Mouse (Mus musculus): ENCODE results near the gene Mall. TPM values are rescaled to one million over a fixed set of nuclear protein-coding genes. Genes with fewer than 3 reads are reported as not detected.

The Mall gene
- polyA plus RNA-seq, 1 experiment from 2014 or later = 3.5 TPM

GRCm38 (mm10) chr2:127760014-127760413 is 30.3 kb upstream of the Mall start:
- DNase-seq (no peak), ATAC-seq (ENCODE audit: insufficient read depth) (no peak)
- no peaks in the 10 kb centered on the region for H3K27me3 ChIP-seq (ENCODE audit: insufficient read depth, low read length)
- H3K4me2 ChIP-seq = no peak overlapping the region
- H3K4me1 ChIP-seq (ENCODE audit: insufficient read depth) = no peaks in the 10 kb centered on the region
- 86% methylated on average over 6 of the region's 6 CpGs for WGBS
- H3K9me3 ChIP-seq (ENCODE audit: low read depth, low read length) = no peaks in the 10 kb centered on the region
- no peak for TF ChIP-seq CTCF (IDR thresholded peaks at IDR 0.05; ENCODE audit: low read depth)
- no peak overlapping the region for H3K4me3 ChIP-seq (ENCODE audit: low read depth, low read length)
- H3K9ac ChIP-seq = no peak overlapping the region
- peaks cover 33% of the 10 kb centered on the region; the same call in 1 of the 2 replicates for H3K36me3 ChIP-seq (ENCODE audit: insufficient read depth)
- no peak overlapping the region for H3K27ac ChIP-seq (ENCODE audit: low read depth)

DNA sequence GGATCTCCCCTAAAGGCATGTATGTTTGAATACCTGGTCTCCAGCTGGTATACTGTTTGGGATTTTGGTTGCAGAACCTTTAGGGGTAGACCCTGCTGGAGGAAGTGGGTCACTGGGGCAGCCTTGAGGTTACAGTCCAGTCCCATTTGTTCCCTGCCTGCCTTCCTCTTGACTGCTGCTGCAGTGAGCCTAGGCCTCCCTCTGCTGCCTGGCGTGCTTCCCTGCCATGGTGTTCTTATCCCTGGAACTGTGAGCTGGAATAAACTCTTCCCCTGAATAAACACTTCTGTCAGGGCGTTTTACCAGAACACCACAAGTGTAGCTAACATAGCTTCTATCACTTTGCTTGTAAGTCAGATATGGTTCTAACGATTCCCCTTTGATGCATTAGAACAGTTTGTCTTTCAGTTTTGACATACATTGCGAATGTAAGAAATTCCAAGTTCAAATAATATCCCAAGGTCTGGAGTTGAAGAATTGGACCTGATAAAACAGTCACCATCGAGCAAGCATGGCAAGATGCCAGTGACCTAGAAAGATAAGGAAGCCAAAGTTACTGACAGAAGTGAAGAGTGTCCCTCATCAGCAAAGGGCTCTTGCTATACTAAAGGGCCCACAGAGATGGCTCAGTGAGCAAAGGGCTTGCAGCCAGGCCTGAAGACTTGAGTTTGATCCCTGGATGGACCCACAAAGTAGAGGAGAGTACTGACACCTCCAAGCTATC is 29.6 kb upstream of the Mall start:
- H3K4me1 ChIP-seq (ENCODE audit: insufficient read depth) = no peaks in the 10 kb centered on the region
- ATAC-seq (ENCODE audit: insufficient read depth) (no peak), DNase-seq (no peak)
- TF ChIP-seq CTCF (IDR thresholded peaks at IDR 0.05; ENCODE audit: low read depth) = no peak
- 58% methylated on average over 5 of the region's 5 CpGs for WGBS
- H3K27ac ChIP-seq (ENCODE audit: low read depth) = no peak overlapping the region
- H3K9me3 ChIP-seq (ENCODE audit: low read depth, low read length) = no peaks in the 10 kb centered on the region
- no peak overlapping the region for H3K4me3 ChIP-seq (ENCODE audit: low read depth, low read length)
- peaks cover 31% of the 10 kb centered on the region; the same call in 1 of the 2 replicates for H3K36me3 ChIP-seq (ENCODE audit: insufficient read depth)
- H3K9ac ChIP-seq = no peak overlapping the region
- H3K27me3 ChIP-seq (ENCODE audit: insufficient read depth, low read length) = no peaks in the 10 kb centered on the region
- H3K4me2 ChIP-seq = no peak overlapping the region

GRCm38 (mm10) chr2:127757171-127757570 is 27.4 kb upstream of the Mall start:
- Histone ChIP-seq H3K4me2 (no peak overlapping the region), H3K9me3 (ENCODE audit: low read depth, low read length) (no peaks in the 10 kb centered on the region), H3K27me3 (ENCODE audit: insufficient read depth, low read length) (no peaks in the 10 kb centered on the region), H3K36me3 (ENCODE audit: insufficient read depth) (peaks cover 20% of the 10 kb centered on the region; the same call in 1 of the 2 replicates), H3K9ac (no peak overlapping the region), H3K27ac (ENCODE audit: low read depth) (no peak overlapping the region), H3K4me1 (ENCODE audit: insufficient read depth) (no peaks in the 10 kb centered on the region), H3K4me3 (ENCODE audit: low read depth, low read length) (no peak overlapping the region)
- no peak for TF ChIP-seq CTCF (IDR thresholded peaks at IDR 0.05; ENCODE audit: low read depth)
- WGBS = 31% methylated on average over 8 of the region's 8 CpGs
- DNase-seq (no peak), ATAC-seq (ENCODE audit: insufficient read depth) (no peak)

- H3K9ac ChIP-seq = no peak overlapping the region
- H3K36me3 ChIP-seq (ENCODE audit: insufficient read depth) = no peaks in the 10 kb centered on the region; the same call in 1 of the 2 replicates
- no peaks in the 10 kb centered on the region for H3K27me3 ChIP-seq (ENCODE audit: insufficient read depth, low read length)
- ATAC-seq (ENCODE audit: insufficient read depth) (no peak), DNase-seq (no peak)
- H3K27ac ChIP-seq (ENCODE audit: low read depth) = no peak overlapping the region
- no peak overlapping the region for H3K4me2 ChIP-seq
- no peaks in the 10 kb centered on the region for H3K4me1 ChIP-seq (ENCODE audit: insufficient read depth)
- no peak for TF ChIP-seq CTCF (IDR thresholded peaks at IDR 0.05; ENCODE audit: low read depth)
- H3K4me3 ChIP-seq (ENCODE audit: low read depth, low read length) = no peak overlapping the region
- 96% methylated on average over 4 of the region's 4 CpGs for WGBS
- no peaks in the 10 kb centered on the region for H3K9me3 ChIP-seq (ENCODE audit: low read depth, low read length)
Measured at GRCm38 (mm10) chr2:127754113-127754512, 24.4 kb upstream of the Mall start.

DNA sequence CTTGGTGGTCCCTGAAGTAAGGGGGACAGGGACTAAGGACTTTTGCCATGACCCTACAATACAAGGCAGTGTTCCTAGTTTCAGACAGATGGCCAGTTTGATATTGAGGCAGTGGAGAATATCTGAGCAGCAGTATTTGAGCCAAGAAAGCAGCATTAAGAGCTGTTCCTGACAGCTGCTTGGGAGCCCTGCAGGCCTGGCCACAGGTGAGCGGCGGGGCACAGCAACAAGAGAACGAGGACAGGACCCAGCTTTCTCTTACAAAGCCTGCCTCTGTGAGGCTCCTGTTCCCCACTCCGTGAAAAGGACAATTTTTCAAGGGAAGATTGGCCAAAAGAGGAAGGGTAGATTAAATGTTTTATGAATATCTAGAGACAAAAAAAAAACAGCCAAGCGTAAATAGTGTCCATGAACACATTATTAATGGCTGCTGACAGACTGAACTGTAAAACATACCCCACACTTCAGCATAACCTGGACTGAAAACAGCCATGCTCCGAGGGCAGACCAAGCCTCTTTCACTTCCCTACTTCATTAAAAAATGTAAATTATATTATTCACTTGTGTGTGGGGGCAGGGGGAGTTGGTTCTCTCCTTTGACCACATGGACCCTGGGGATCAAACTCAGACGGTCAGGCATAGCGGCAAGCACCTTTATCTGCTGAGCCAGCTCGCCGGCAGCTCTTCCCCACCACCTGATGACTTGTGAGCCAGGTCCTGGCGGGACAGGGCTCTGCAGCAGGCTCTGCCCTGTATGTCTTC is 22.3 kb upstream of the Mall start:
- ATAC-seq (ENCODE audit: insufficient read depth) (no peak), DNase-seq (no peak)
- H3K27ac ChIP-seq (ENCODE audit: low read depth) = no peak overlapping the region
- H3K9ac ChIP-seq = no peak overlapping the region
- no peaks in the 10 kb centered on the region for H3K9me3 ChIP-seq (ENCODE audit: low read depth, low read length)
- TF ChIP-seq CTCF (IDR thresholded peaks at IDR 0.05; ENCODE audit: low read depth) = no peak
- H3K27me3 ChIP-seq (ENCODE audit: insufficient read depth, low read length) = no peaks in the 10 kb centered on the region
- H3K4me3 ChIP-seq (ENCODE audit: low read depth, low read length) = no peak overlapping the region
- H3K4me2 ChIP-seq = no peak overlapping the region
- H3K36me3 ChIP-seq (ENCODE audit: insufficient read depth) = no peaks in the 10 kb centered on the region
- 57% methylated on average over 11 of the region's 11 CpGs for WGBS
- H3K4me1 ChIP-seq (ENCODE audit: insufficient read depth) = no peaks in the 10 kb centered on the region

DNA sequence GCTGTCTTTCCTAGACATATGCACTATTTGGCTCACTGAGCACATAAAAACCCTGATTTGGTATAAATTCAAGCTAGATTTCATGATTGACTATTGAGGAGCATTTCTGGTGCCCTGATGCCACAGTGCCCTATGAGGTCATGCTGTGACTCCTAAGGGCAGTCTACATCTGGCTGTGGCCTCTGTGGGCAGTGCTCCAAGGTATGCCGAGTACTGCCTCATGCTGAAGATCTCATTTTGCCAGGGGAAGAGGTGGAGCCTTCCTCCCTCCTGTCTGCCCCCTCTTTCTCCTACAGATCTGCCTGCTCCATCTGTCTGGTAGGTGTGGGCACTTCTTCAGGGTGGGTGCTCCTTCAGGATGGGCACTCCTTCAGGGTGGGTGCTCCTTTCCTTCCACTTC is 19.6 kb upstream of the Mall start:
- DNase-seq (no peak), ATAC-seq (ENCODE audit: insufficient read depth) (no peak)
- no peaks in the 10 kb centered on the region for H3K9me3 ChIP-seq (ENCODE audit: low read depth, low read length)
- no peaks in the 10 kb centered on the region for H3K36me3 ChIP-seq (ENCODE audit: insufficient read depth)
- no peaks in the 10 kb centered on the region for H3K27me3 ChIP-seq (ENCODE audit: insufficient read depth, low read length)
- no peak overlapping the region for H3K4me3 ChIP-seq (ENCODE audit: low read depth, low read length)
- no peak overlapping the region for H3K9ac ChIP-seq
- H3K4me1 ChIP-seq (ENCODE audit: insufficient read depth) = no peaks in the 10 kb centered on the region
- no peak for TF ChIP-seq CTCF (IDR thresholded peaks at IDR 0.05; ENCODE audit: low read depth)
- H3K27ac ChIP-seq (ENCODE audit: low read depth) = no peak overlapping the region
- WGBS = 64% methylated on average over 1 of the region's 1 CpGs
- no peak overlapping the region for H3K4me2 ChIP-seq

DNA sequence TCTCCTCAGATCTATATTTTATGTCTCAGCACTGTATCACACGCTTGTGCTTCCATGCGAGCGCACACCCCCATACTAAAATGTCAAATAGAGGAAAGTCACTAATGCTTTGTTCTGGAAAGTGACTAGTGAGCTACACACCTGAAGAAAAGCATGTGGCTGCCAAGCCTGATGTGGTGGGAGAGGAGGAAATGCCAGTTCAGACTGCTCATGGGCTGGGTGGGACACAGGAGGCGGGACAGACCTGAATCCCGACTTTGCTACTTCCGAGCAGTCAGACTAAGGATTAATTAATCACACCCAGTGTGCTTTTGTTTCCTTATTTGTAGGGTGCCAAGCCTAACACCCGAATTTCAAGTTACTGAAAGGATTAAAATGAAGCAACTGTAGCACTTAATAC is 18.6 kb upstream of the Mall start:
- DNase-seq = no peak
- 63% methylated on average over 7 of the region's 7 CpGs for WGBS
- H3K4me1 ChIP-seq (ENCODE audit: insufficient read depth) = no peaks in the 10 kb centered on the region
- H3K4me3 ChIP-seq (ENCODE audit: low read depth, low read length) = no peak overlapping the region
- no peak overlapping the region for H3K27ac ChIP-seq (ENCODE audit: low read depth)
- ATAC-seq (ENCODE audit: insufficient read depth) = no peak
- no peak overlapping the region for H3K4me2 ChIP-seq
- no peaks in the 10 kb centered on the region for H3K27me3 ChIP-seq (ENCODE audit: insufficient read depth, low read length)
- no peak for TF ChIP-seq CTCF (IDR thresholded peaks at IDR 0.05; ENCODE audit: low read depth)
- H3K36me3 ChIP-seq (ENCODE audit: insufficient read depth) = no peaks in the 10 kb centered on the region
- no peak overlapping the region for H3K9ac ChIP-seq
- no peaks in the 10 kb centered on the region for H3K9me3 ChIP-seq (ENCODE audit: low read depth, low read length)
